Mouse (Mus musculus) myocyte (in vitro differentiated cells): ENCODE data around the gene Slc17a5. TPM values are rescaled to one million over a fixed set of nuclear protein-coding genes. Genes with fewer than 3 reads are reported as not detected.

Source experiments
- H3K27me3 ChIP-seq: one replicate; pipeline ENCODE4 v1.6.1; 2011; ENCODE audit not compliant: control insufficient read depth, insufficient read depth, insufficient read length
- H3K36me3 ChIP-seq: one replicate; pipeline ENCODE4 v1.6.1; 2011; ENCODE audit not compliant: control insufficient read depth, insufficient read depth
- H3K4me2 ChIP-seq: one replicate; pipeline ENCODE4 v1.6.1; 2011; ENCODE audit warnings: low read depth, control low read depth
- H3K4me3 ChIP-seq: one replicate; pipeline ENCODE4 v1.5.1; 2011; ENCODE audit warnings: mild to moderate bottlenecking, control low read depth, moderate library complexity
- H3K79me2 ChIP-seq: one replicate; pipeline ENCODE4 v1.6.1; 2011; ENCODE audit not compliant: control insufficient read depth, insufficient read depth
- H3ac ChIP-seq: one replicate; pipeline ENCODE4 v1.6.1; 2011; ENCODE audit not compliant: control insufficient read depth, insufficient read length
- CEBPB ChIP-seq: IDR thresholded peaks from 2 replicates; pipeline ENCODE4 v1.6.1; 2011; ENCODE audit warnings: mild to moderate bottlenecking, moderate library complexity; ENCODE audit not compliant: poor library complexity, insufficient read depth, severe bottlenecking
- E2F4 ChIP-seq: IDR thresholded peaks from one replicate; pipeline ENCODE4 v1.6.1; 2011; ENCODE audit warnings: mild to moderate bottlenecking, control low read depth, moderate library complexity; ENCODE audit not compliant: insufficient read depth
- MAX ChIP-seq: IDR thresholded peaks from one replicate; pipeline ENCODE4 v1.6.1; 2011; ENCODE audit warnings: low read depth, mild to moderate bottlenecking, control low read depth
- MYOD1 ChIP-seq, 3 experiments: IDR thresholded peaks; one replicate each; pipeline ENCODE4 v1.6.1; 2011; ENCODE audit warnings: control low read depth in 2 of 3, low read depth in 2 of 3, mild to moderate bottlenecking in 2 of 3, moderate library complexity in 1 of 3; ENCODE audit not compliant: insufficient read length in 2 of 3, control insufficient read depth in 1 of 3
- MYOG ChIP-seq, 3 experiments: IDR thresholded peaks; one replicate each; pipeline ENCODE4 v1.6.1; 2011; ENCODE audit warnings: control low read depth in 2 of 3, low read depth in 2 of 3, mild to moderate bottlenecking in 2 of 3; ENCODE audit not compliant: insufficient read length in 2 of 3, control insufficient read depth in 1 of 3, insufficient read depth in 1 of 3
- POLR2A ChIP-seq: IDR thresholded peaks from one replicate; pipeline ENCODE4 v1.6.1; 2011; ENCODE audit warnings: low read depth, mild to moderate bottlenecking, control low read depth, moderate library complexity; ENCODE audit not compliant: insufficient read length
- POLR2AphosphoS2 ChIP-seq: IDR thresholded peaks from one replicate; pipeline ENCODE4 v1.6.1; 2011; ENCODE audit warnings: low read depth, control low read depth; ENCODE audit not compliant: insufficient read length
- REST ChIP-seq: IDR thresholded peaks from one replicate; pipeline ENCODE4 v1.6.1; 2011; ENCODE audit warnings: mild to moderate bottlenecking, control low read depth, moderate library complexity; ENCODE audit not compliant: insufficient read depth, insufficient read length
- SRF ChIP-seq: IDR thresholded peaks from one replicate; pipeline ENCODE4 v1.6.1; 2011; ENCODE audit warnings: low read depth; ENCODE audit not compliant: control insufficient read depth, insufficient read length
- TCF12 ChIP-seq: IDR thresholded peaks from one replicate; pipeline ENCODE4 v1.6.1; 2011; ENCODE audit warnings: mild to moderate bottlenecking, control low read depth; ENCODE audit not compliant: poor library complexity, insufficient read depth, severe bottlenecking
- TCF3 ChIP-seq: IDR thresholded peaks from one replicate; pipeline ENCODE4 v1.6.1; 2011; ENCODE audit warnings: low read depth, control low read depth; ENCODE audit not compliant: insufficient read length
- USF1 ChIP-seq: IDR thresholded peaks from one replicate; pipeline ENCODE4 v1.6.1; 2011; ENCODE audit warnings: low read depth, mild to moderate bottlenecking, control low read depth, moderate library complexity
- polyA plus RNA-seq: library from polyadenylated mRNA; unstranded; fragments of >200 nt; fragmentation: generic; extraction: Trizol; gene quantifications from one replicate; pipeline ENCODE4 v1.2.1, GENCODE M21; 2012; ENCODE audit warnings: missing spikeins

Gene Slc17a5
- polyA plus RNA-seq, 1 experiment: 4.7 TPM

GRCm38 (mm10) chr9:78587218-78587883, 490 bp downstream of the Slc17a5 start:
- Histone ChIP-seq H3K79me2 (no peaks in the 10 kb centered on the region), H3ac (peak overlapping the region; percentile 58), H3K4me3 (peak overlapping the region; percentile 38), H3K4me2 (peak overlapping the region; percentile 85), H3K36me3 (no peaks in the 10 kb centered on the region), H3K27me3 (no peaks in the 10 kb centered on the region)
- TF ChIP-seq POLR2AphosphoS2 (no peak), TCF3 (no peak), POLR2A (no peak), USF1 (no peak), E2F4 (no peak), MAX (no peak), MYOD1 (IDR thresholded peaks at IDR 0.05; ENCODE audit: control insufficient read depth in 1 of 3, insufficient read length in 2 of 3, low read depth in 2 of 3) (no peak), CEBPB (peak; percentile 48; the same call in 1 of the 2 replicates)

DNA sequence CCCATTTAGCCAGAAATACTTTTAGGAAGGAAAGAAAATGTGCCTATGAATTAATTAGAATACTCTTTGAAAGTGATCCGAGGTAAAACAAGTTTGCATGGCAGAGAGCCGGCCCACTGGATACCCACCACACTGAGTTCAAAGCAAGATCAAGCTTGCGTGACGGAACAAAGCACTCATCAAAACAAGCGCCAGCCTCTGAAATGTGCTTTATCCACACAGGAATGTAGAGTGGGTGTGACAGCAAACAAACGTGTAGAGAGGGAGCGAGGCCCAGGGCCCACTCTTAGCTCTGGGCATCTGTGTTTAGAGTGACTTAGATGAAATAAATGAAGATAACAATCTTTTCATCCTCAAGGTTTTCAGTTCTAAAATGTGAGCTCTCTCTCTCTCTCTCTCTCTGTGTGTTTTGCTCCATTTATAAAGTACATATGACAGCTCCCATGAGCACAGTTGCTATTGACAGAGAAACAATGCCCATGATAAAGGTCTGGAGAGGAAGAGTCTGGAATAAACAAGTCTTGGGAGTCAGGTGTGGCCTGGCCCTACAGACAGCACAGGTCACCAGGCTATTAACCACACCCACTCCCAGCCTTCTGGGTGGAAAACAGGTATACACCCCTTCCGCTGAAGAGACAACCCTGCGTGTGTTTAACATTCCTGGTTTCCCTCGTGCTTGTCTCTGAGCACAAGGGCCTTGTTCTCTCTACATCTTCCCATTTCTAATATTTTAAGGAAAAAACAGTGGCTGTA, 8.0 kb downstream of the Slc17a5 start:
- Histone ChIP-seq H3K4me3 (no peak overlapping the region), H3K4me2 (no peak overlapping the region), H3K79me2 (no peaks in the 10 kb centered on the region), H3ac (no peak overlapping the region), H3K36me3 (no peaks in the 10 kb centered on the region), H3K27me3 (no peaks in the 10 kb centered on the region)
- TF ChIP-seq USF1: no peak

DNA sequence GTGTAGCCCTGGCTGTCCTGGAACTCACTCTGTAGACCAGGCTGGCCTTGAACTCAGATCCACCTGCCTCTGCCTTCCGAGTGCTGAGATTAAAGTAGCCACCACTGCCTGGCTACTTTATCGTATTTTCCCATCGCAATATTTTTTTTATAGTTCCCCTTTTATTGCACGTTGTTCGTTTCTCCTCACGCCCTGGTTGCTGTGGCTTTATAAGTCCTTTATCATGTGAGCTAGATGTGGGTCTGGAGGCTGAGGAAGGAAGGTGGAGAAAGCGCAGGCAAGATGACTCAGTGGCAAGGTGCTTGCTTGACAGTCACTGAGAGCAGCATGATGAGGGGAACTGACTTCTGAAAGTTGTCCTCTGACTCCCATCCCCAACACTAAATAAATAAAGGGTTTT, 9.0 kb downstream of the Slc17a5 start:
- Histone ChIP-seq H3ac (no peak overlapping the region), H3K79me2 (no peaks in the 10 kb centered on the region), H3K36me3 (no peaks in the 10 kb centered on the region), H3K4me2 (no peak overlapping the region), H3K27me3 (no peaks in the 10 kb centered on the region), H3K4me3 (no peak overlapping the region)
- TF ChIP-seq POLR2AphosphoS2 (no peak), TCF3 (no peak), MYOG (IDR thresholded peaks at IDR 0.05; ENCODE audit: control insufficient read depth in 1 of 3, insufficient read depth in 1 of 3, insufficient read length in 2 of 3, low read depth in 2 of 3) (no peak), USF1 (no peak), E2F4 (no peak), CEBPB (no peak), REST (no peak), TCF12 (no peak), SRF (no peak), MAX (no peak), MYOD1 (IDR thresholded peaks at IDR 0.05; ENCODE audit: control insufficient read depth in 1 of 3, insufficient read length in 2 of 3, low read depth in 2 of 3) (no peak), POLR2A (no peak)

GRCm38 (mm10) chr9:78576466-78576865, 11.4 kb downstream of the Slc17a5 start:
- H3K36me3 ChIP-seq: no peaks in the 10 kb centered on the region
- TF ChIP-seq MAX: no peak
- TF ChIP-seq TCF3: no peak

DNA sequence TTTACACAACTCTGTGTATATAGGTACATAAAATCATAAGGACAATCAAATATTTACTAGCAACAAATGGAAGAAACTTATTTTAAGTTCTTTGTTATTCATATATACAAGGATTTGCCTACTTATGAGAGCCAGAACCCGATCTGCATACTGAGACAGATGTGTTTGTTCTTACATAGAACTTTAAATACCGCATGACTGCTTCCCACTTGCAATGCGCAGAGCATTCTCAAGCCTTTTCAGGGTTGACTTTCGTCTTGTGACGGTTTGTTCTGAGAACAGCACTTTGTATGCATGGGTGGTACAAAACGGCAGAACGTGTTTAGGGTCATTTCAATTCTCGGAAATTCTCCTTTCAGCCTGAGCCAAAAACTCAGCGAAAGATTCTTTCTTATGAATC, 17.9 kb downstream of the Slc17a5 start:
- Histone ChIP-seq H3K36me3 (peaks cover 3% of the 10 kb centered on the region), H3K79me2 (no peaks in the 10 kb centered on the region), H3K27me3 (no peaks in the 10 kb centered on the region), H3ac (no peak overlapping the region), H3K4me3 (no peak overlapping the region), H3K4me2 (no peak overlapping the region)
- TF ChIP-seq TCF12 (no peak), TCF3 (no peak), POLR2A (no peak), MYOD1 (IDR thresholded peaks at IDR 0.05; ENCODE audit: control insufficient read depth in 1 of 3, insufficient read length in 2 of 3, low read depth in 2 of 3) (no peak), MYOG (IDR thresholded peaks at IDR 0.05; ENCODE audit: control insufficient read depth in 1 of 3, insufficient read depth in 1 of 3, insufficient read length in 2 of 3, low read depth in 2 of 3) (no peak), E2F4 (no peak), POLR2AphosphoS2 (no peak), CEBPB (no peak), SRF (no peak), REST (no peak), USF1 (no peak), MAX (no peak)

More at GRCm38 (mm10) chr9:78576466-78576865, 11.4 kb downstream of the Slc17a5 start:
- Histone ChIP-seq H3K27me3 (no peaks in the 10 kb centered on the region), H3K4me2 (no peak overlapping the region), H3ac (no peak overlapping the region), H3K79me2 (no peaks in the 10 kb centered on the region), H3K4me3 (no peak overlapping the region)
